Mouse (Mus musculus) forebrain, postnatal 0 days (tissue): ENCODE results near the gene Ninl. TPM values are rescaled to one million over a fixed set of nuclear protein-coding genes. Genes with fewer than 3 reads are reported as not detected.

Experiments used
- ATAC-seq: fragments of 200-750 bp; cut with Nextera tagmentation; 2 replicates; pipeline ENCODE4 v1.8.0; 2017; ENCODE audit warnings: mild to moderate bottlenecking, moderate library complexity
- DNase-seq: peaks from one replicate; pipeline ENCODE4 v3.0.0-alpha.2; 2015
- H3K27ac ChIP-seq: fragments of 300-500 bp; sonication (generic); 2 replicates; pipeline ENCODE4 v1.5.1; 2014; ENCODE audit warnings: low read depth, mild to moderate bottlenecking, antibody characterized with exemption, low read length, moderate library complexity, mixed read lengths
- H3K27me3 ChIP-seq: fragments of 300-500 bp; sonication (generic); 2 replicates; pipeline ENCODE4 v1.6.1; 2014; ENCODE audit warnings: mild to moderate bottlenecking, low read length, mixed read lengths; ENCODE audit not compliant: insufficient read depth
- H3K36me3 ChIP-seq: fragments of 300-500 bp; sonication (generic); 2 replicates; pipeline ENCODE4 v1.6.1; 2014; ENCODE audit warnings: mild to moderate bottlenecking, moderate library complexity; ENCODE audit not compliant: insufficient read depth
- H3K4me1 ChIP-seq: fragments of 300-500 bp; sonication (generic); 2 replicates; pipeline ENCODE4 v1.6.1; 2014; ENCODE audit warnings: antibody characterized with exemption; ENCODE audit not compliant: insufficient read depth
- H3K4me2 ChIP-seq: fragments of 300-500 bp; sonication (generic); 2 replicates; pipeline ENCODE4 v1.6.1; 2014; ENCODE audit warnings: low read depth, mild to moderate bottlenecking, moderate library complexity
- H3K4me3 ChIP-seq: fragments of 300-500 bp; sonication (generic); 2 replicates; pipeline ENCODE4 v1.5.1; 2014; ENCODE audit warnings: low read depth, low read length, mixed read lengths
- H3K9ac ChIP-seq: fragments of 300-500 bp; sonication (generic); 2 replicates; pipeline ENCODE4 v1.6.1; 2014; ENCODE audit warnings: mild to moderate bottlenecking
- H3K9me3 ChIP-seq: fragments of 300-500 bp; sonication (generic); 2 replicates; pipeline ENCODE4 v1.6.1; 2016; ENCODE audit warnings: low read length
- CTCF ChIP-seq: sonication (generic); IDR thresholded peaks from 2 replicates; pipeline ENCODE4 v1.5.1; 2016; ENCODE audit warnings: antibody characterized with exemption, control low read depth, low read depth
- WGBS: fragments of 180-500 bp; shearing (Covaris S2); extraction: QIAGEN DNeasy Blood & Tissue Kit; methylation state at CpG from one replicate; pipeline ENCODE4 v1.1.7; 2014; 5-methylcytosine and 5-hydroxymethylcytosine counted together
- polyA plus RNA-seq: library from polyadenylated mRNA; unstranded; fragments of >200 nt; fragmentation: Nextera tagmentation; extraction: Ambion mirVana; gene quantifications from 2 replicates; pipeline ENCODE4 v1.2.1, GENCODE M21; 2015
- total RNA-seq: library from RNA; depleted of rRNA; stranded (reverse); fragments of >200 nt; gene quantifications from 2 replicates; pipeline ENCODE4 v1.2.3, GENCODE M21; 2014

Ninl gene
- total and polyA plus RNA-seq, 2 experiments from 2014 or later, result 4.7 to 14.9 TPM

DNA sequence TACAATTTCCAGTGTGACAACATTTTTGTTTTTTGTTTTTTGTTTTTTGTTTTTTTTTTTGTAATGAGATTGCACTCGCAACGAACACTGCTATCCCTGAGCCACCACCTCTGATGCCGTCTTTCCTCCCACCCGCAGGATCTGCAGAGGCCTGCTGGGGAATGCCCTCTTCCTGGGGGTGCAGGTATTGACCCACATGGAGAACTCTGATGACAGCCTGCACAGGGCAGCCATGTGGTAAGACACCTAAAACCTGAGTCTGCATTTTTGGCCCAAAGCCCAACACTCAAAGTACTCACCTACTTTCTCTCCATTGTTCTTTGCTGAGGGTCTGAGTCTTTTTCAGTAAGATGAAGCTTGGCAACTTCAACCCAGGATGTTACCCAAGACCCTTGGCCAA lies 104.5 kb downstream of the Ninl start:
- H3K4me3 ChIP-seq, result no peak overlapping the region
- H3K9ac ChIP-seq, result no peak overlapping the region
- ATAC-seq (no peak), DNase-seq (no peak)
- no peak overlapping the region for H3K4me2 ChIP-seq
- WGBS, result 91% methylated on average over 4 of the region's 4 CpGs
- H3K27ac ChIP-seq, result no peak overlapping the region
- H3K36me3 ChIP-seq, result peaks cover 28% of the 10 kb centered on the region
- no peaks in the 10 kb centered on the region for H3K9me3 ChIP-seq
- no peaks in the 10 kb centered on the region for H3K27me3 ChIP-seq
- TF ChIP-seq CTCF, result no peak
- no peaks in the 10 kb centered on the region for H3K4me1 ChIP-seq

DNA sequence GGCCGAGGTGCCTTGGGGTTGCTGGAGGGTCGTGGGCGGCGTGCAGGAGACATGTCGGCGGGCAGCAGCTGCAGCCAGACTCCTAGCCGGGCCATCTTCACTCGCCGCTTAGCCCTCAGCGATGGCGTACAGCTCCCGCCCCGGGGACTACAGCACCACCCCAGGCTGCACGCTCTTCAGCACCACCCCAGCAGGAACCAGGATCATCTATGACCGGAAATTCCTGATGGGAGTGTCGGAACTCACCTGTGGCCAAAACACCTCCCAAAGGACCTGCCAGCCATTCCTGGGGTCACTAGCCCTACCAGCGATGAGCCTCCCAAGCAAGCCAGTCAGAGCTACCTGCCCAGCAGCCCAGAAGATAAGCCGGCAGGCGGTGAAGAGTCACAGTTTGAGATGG lies 105.7 kb downstream of the Ninl start:
- no peak overlapping the region for H3K9ac ChIP-seq
- H3K4me2 ChIP-seq, result no peak overlapping the region
- no peak for DNase-seq
- no peaks in the 10 kb centered on the region for H3K4me1 ChIP-seq
- peaks cover 28% of the 10 kb centered on the region for H3K36me3 ChIP-seq
- H3K4me3 ChIP-seq, result no peak overlapping the region
- H3K27ac ChIP-seq, result no peak overlapping the region
- no peaks in the 10 kb centered on the region for H3K27me3 ChIP-seq
- no peak for ATAC-seq
- 87% methylated on average over 19 of the region's 19 CpGs for WGBS
- no peaks in the 10 kb centered on the region for H3K9me3 ChIP-seq
- no peak for TF ChIP-seq CTCF

- Histone ChIP-seq H3K27me3 (no peaks in the 10 kb centered on the region), H3K4me2 (no peak overlapping the region), H3K9ac (no peak overlapping the region), H3K36me3 (peaks cover 11% of the 10 kb centered on the region), H3K4me1 (no peaks in the 10 kb centered on the region), H3K9me3 (no peaks in the 10 kb centered on the region), H3K27ac (no peak overlapping the region), H3K4me3 (no peak overlapping the region)
- DNase-seq (no peak), ATAC-seq (no peak)
- WGBS, result 35% methylated on average over 3 of the region's 3 CpGs
- TF ChIP-seq CTCF, result no peak
Observed at GRCm38 (mm10) chr2:150930806-150931205, 108.4 kb downstream of the Ninl start.

GRCm38 (mm10) chr2:150929156-150929555 lies 110.0 kb downstream of the Ninl start:
- H3K4me2 ChIP-seq, result no peak overlapping the region
- no peak overlapping the region for H3K9ac ChIP-seq
- DNase-seq (no peak), ATAC-seq (no peak)
- no peaks in the 10 kb centered on the region for H3K4me1 ChIP-seq
- H3K4me3 ChIP-seq, result no peak overlapping the region
- peaks cover 6% of the 10 kb centered on the region for H3K36me3 ChIP-seq
- no peaks in the 10 kb centered on the region for H3K27me3 ChIP-seq
- H3K9me3 ChIP-seq, result no peaks in the 10 kb centered on the region
- no peak for TF ChIP-seq CTCF
- H3K27ac ChIP-seq, result no peak overlapping the region
- WGBS, result 80% methylated on average over 6 of the region's 6 CpGs

GRCm38 (mm10) chr2:150927038-150927720 lies 112.0 kb downstream of the Ninl start:
- DNase-seq, result no peak
- H3K4me2 ChIP-seq, result no peak overlapping the region
- whole genome bisulfite sequencing, result 96% methylated on average over 11 of the region's 11 CpGs
- no peaks in the 10 kb centered on the region for H3K27me3 ChIP-seq
- no peak overlapping the region for H3K9ac ChIP-seq
- no peak for TF ChIP-seq CTCF
- H3K4me1 ChIP-seq, result no peaks in the 10 kb centered on the region
- H3K4me3 ChIP-seq, result no peak overlapping the region
- ATAC-seq, result no peak
- H3K36me3 ChIP-seq, result no peaks in the 10 kb centered on the region; the same call in 1 of the 2 replicates
- no peaks in the 10 kb centered on the region for H3K9me3 ChIP-seq
- no peak overlapping the region for H3K27ac ChIP-seq

GRCm38 (mm10) chr2:150923505-150923904 lies 115.7 kb downstream of the Ninl start:
- Histone ChIP-seq H3K27ac (no peak overlapping the region), H3K9me3 (no peaks in the 10 kb centered on the region), H3K9ac (no peak overlapping the region), H3K4me3 (no peak overlapping the region), H3K36me3 (no peaks in the 10 kb centered on the region), H3K27me3 (no peaks in the 10 kb centered on the region), H3K4me1 (no peaks in the 10 kb centered on the region), H3K4me2 (no peak overlapping the region)
- WGBS, result 56% methylated on average over 7 of the region's 7 CpGs
- DNase-seq (no peak), ATAC-seq (peak; percentile 23; the same call in 1 of the 2 replicates)
- no peak for TF ChIP-seq CTCF

GRCm38 (mm10) chr2:150923026-150923425 lies 116.2 kb downstream of the Ninl start:
- no peak overlapping the region for H3K4me2 ChIP-seq
- no peaks in the 10 kb centered on the region for H3K9me3 ChIP-seq
- no peak for DNase-seq
- H3K27me3 ChIP-seq, result no peaks in the 10 kb centered on the region
- TF ChIP-seq CTCF, result no peak
- H3K9ac ChIP-seq, result no peak overlapping the region
- H3K27ac ChIP-seq, result no peak overlapping the region
- no peaks in the 10 kb centered on the region for H3K36me3 ChIP-seq
- whole genome bisulfite sequencing, result 85% methylated on average over 3 of the region's 3 CpGs
- no peaks in the 10 kb centered on the region for H3K4me1 ChIP-seq
- no peak overlapping the region for H3K4me3 ChIP-seq
- ATAC-seq, result no peak

DNA sequence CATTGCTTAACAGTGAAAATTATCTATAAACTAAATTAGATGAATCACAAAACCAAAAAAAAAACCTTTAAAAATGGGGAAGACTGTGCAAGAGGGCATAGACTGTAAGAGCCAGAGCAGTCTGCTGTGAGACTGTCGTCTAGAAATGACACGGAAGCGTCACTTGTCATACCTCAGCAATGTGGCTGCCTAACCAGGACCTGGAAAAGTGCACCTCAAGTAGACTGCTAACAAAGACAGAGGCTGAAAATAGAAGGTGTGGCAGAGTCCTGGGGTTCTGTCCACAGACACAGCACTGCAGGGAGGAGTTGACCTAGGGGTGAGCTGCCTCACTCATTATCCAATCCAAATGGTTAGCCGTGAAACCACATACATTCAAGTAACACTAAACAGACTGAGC lies 117.0 kb downstream of the Ninl start:
- Histone ChIP-seq H3K27ac (no peak overlapping the region), H3K4me3 (no peak overlapping the region)
- WGBS, result 91% methylated on average over 4 of the region's 4 CpGs

More for the DNA sequence above, 117.0 kb downstream of the Ninl start:
- Histone ChIP-seq H3K36me3 (no peaks in the 10 kb centered on the region), H3K27me3 (no peaks in the 10 kb centered on the region), H3K4me1 (no peaks in the 10 kb centered on the region), H3K9ac (no peak overlapping the region), H3K9me3 (no peaks in the 10 kb centered on the region), H3K4me2 (no peak overlapping the region)
- no peak for ATAC-seq
- no peak for DNase-seq
- TF ChIP-seq CTCF, result no peak
